Mouse (Mus musculus) layer of hippocampus, adult 6 months (tissue): ENCODE data around the gene Mstn. TPM values are rescaled to one million over a fixed set of nuclear protein-coding genes. Genes with fewer than 3 reads are reported as not detected.

Source experiments
- long read RNA-seq, 2 experiments: library from polyadenylated mRNA; unstranded; transcript quantifications; one replicate each; pipeline ENCODE4 v2.0.0; 2019 to 2020
- polyA plus RNA-seq: library from polyadenylated mRNA; unstranded; fragments of <200 nt; fragmentation: Nextera tagmentation; gene quantifications from 2 replicates; pipeline ENCODE4 v1.2.3, GENCODE M21; 2021

Mstn gene
- polyA plus RNA-seq: 0.23 and 0.24 TPM in 2 replicates
- long read RNA-seq, experiment 1: 0 reads
- long read RNA-seq, experiment 2, partial matches to known transcripts: 0 of 1 reads
- long read RNA-seq, experiment 2, other reads (novel, unspliced or antisense): 0 of 1 reads

GRCm38 (mm10) chr1:53061340-53061739 lies at the start of gene Mstn:
Gene Mstn, plus strand, starts transcription at chr1:53061640.

GRCm38 (mm10) chr1:53020079-53020478 lies 41.4 kb upstream of the Mstn start, which contains the start of gene 1700019D03Rik:
Gene 1700019D03Rik, minus strand, starts transcription at chr1:53020179.

Other genes with a start within 250 kb of the Mstn start
- gene Inpp1, start 244.0 kb upstream of the Mstn start, polyA plus RNA-seq: 29.9 and 33.7 TPM in 2 replicates
- 13.0 and 17.4 TPM in 2 replicates for gene Hibch, start 216.7 kb upstream of the Mstn start, polyA plus RNA-seq
- 20.3 and 21.4 TPM in 2 replicates for gene 1700019D03Rik, start 41.5 kb upstream of the Mstn start, polyA plus RNA-seq
- gene 1700019A02Rik, start 126.0 kb downstream of the Mstn start, polyA plus RNA-seq: not detected in 2 replicates
- 5.7 and 7.6 TPM in 2 replicates for gene Pms1, start 235.4 kb downstream of the Mstn start, polyA plus RNA-seq
- 12.3 and 14.2 TPM in 2 replicates for gene Ormdl1, start 235.5 kb downstream of the Mstn start, polyA plus RNA-seq
- gene Gm28778, start 235.5 kb downstream of the Mstn start, polyA plus RNA-seq: 0.30 and 0.39 TPM in 2 replicates